Comparison of ENCODE assay signal across 10 mouse cellular contexts in the genomic region with DNA sequence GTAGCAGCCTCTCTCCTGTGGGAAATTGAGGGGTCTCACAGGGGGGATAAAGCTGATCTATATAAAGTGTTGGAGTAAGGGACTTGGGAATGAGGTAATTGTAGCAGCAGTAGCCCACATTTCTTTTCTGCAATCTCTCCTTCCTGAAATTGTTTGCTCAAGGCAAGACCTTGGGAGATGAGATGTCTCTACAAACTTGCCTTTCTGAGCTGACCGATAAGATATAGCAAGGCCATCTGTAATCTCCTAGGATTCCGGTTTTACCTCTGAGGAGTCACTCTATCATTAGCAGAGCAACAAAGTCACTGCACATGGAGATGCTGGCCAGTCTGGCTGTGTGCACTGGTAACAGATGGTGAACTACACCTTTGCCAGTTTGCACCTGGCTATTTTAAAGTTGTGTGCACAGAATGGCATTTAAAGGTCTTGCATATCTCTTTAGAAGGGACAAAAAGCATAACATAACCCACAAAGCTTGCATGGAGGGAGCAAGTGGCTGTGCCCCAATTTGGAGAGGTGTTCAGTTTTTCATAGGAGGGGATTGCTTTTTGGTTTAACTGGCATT.
DNase-seq lines count a peak whose midpoint lies in the region; ATAC-seq and TF ChIP-seq lines count a peak whose summit lies in the region.
"Had no signal": no experiment of that assay in that cellular context is flagged by ENCODE, and none has a peak within 500 bp of the region (broad histone marks: within the 10 kb centered on the region; RNA-seq: fewer than 3 reads in every experiment).

No protein-coding gene starts in this region.

- peaks cover 9% of the 10 kb centered on the region; the same call in 1 of the 2 replicates for H3K4me1 ChIP-seq in forebrain, embryonic 15.5 days
- no peaks in the 10 kb centered on the region for H3K4me1 ChIP-seq in midbrain, postnatal 0 days (ENCODE audit: insufficient read depth, low read length)

- H3K4me3 ChIP-seq in layer of hippocampus, adult 2 months = no peak overlapping the region
- H3K4me3 ChIP-seq in forebrain, embryonic 15.5 days = no peak overlapping the region
- no peak overlapping the region for H3K4me3 ChIP-seq in midbrain, postnatal 0 days (ENCODE audit: low read depth, low read length)

- no peak for DNase-seq in layer of hippocampus, adult 2 months (ENCODE audit: low spot score in 2 of 2)
- no peak for DNase-seq in layer of hippocampus, adult 11-12 months (ENCODE audit: low spot score)
- peak; percentile 34 for DNase-seq in cerebellum, adult 8-10 months
- DNase-seq in midbrain, postnatal 0 days (ENCODE audit: low spot score) = no peak
- no peak for DNase-seq in layer of hippocampus, postnatal 14 days (ENCODE audit: low spot score in 2 of 2)
- DNase-seq in kidney, adult 11 months = no peak
- no peak for DNase-seq in left cerebral cortex, postnatal 14 days (ENCODE audit: low spot score in 2 of 2)
- DNase-seq: lung, postnatal 14 days; right cerebral cortex, postnatal 14 days had no signal

- intact Hi-C loops in left cerebral cortex, postnatal 14 days (cut with DNase I) = loop anchor here (2.0 to 10.0 kb wide), 3 partner anchors 79 to 203 kb away; a partner anchor contains a TSS

- H3K4me2 ChIP-seq in forebrain, embryonic 15.5 days (replicated peaks) = no peak overlapping the region
- H3K4me2 ChIP-seq in midbrain, postnatal 0 days (ENCODE audit: low read depth, low read length, poor library complexity, severe bottlenecking) = no peak overlapping the region

- no peak for ATAC-seq in forebrain, embryonic 15.5 days (replicated peaks)
- no peak for ATAC-seq in midbrain, postnatal 0 days (ENCODE audit: low FRiP score)

- H3K9ac ChIP-seq in forebrain, embryonic 15.5 days (replicated peaks) = no peak overlapping the region
- H3K9ac ChIP-seq in midbrain, postnatal 0 days (replicated peaks; ENCODE audit: low read length, poor library complexity, severe bottlenecking) = no peak overlapping the region

- H3K27ac ChIP-seq in layer of hippocampus, adult 2 months = peak overlapping the region; percentile 81; the same call in 1 of the 2 replicates
- H3K27ac ChIP-seq in forebrain, embryonic 15.5 days (replicated peaks) = peak overlapping the region; percentile 82
- H3K27ac ChIP-seq in midbrain, postnatal 0 days (ENCODE audit: low read depth, low read length) = peak overlapping the region; percentile 47; the same call in 1 of the 2 replicates

- WGBS in forebrain, embryonic 15.5 days = 57% methylated on average over 2 of the region's 2 CpGs
- 66% methylated on average over 2 of the region's 2 CpGs for WGBS in midbrain, postnatal 0 days

- no peaks in the 10 kb centered on the region for H3K9me3 ChIP-seq in forebrain, embryonic 15.5 days
- H3K9me3 ChIP-seq in midbrain, postnatal 0 days (ENCODE audit: low read length) = no peaks in the 10 kb centered on the region

- H3K36me3 ChIP-seq in forebrain, embryonic 15.5 days = no peaks in the 10 kb centered on the region
- H3K36me3 ChIP-seq in midbrain, postnatal 0 days (ENCODE audit: insufficient read depth, low read length) = no peaks in the 10 kb centered on the region

- no peaks in the 10 kb centered on the region for H3K27me3 ChIP-seq in forebrain, embryonic 15.5 days
- H3K27me3 ChIP-seq in midbrain, postnatal 0 days (ENCODE audit: insufficient read depth, low read length) = no peaks in the 10 kb centered on the region

- TF ChIP-seq CTCF in layer of hippocampus, adult 2 months (conservative IDR thresholded peaks at IDR 0.05) = no peak
- no peak for TF ChIP-seq CTCF in midbrain, postnatal 0 days (IDR thresholded peaks at IDR 0.05)
